Mouse (Mus musculus): ENCODE measurements around the gene Rai1.
A peak's percentile ranks its signal among the peaks of the same experiment; 100 is the strongest.

Gene Rai1

GRCm38 (mm10) chr11:60120586-60121262 lies 15.9 kb downstream of the Rai1 start:
- no peak for ATAC-seq (ENCODE audit: insufficient number of reproducible peaks, low FRiP score, low TSS enrichment)

- no peak for ATAC-seq (ENCODE audit: insufficient number of reproducible peaks, low FRiP score, low TSS enrichment)
These were observed 17.8 kb downstream of the Rai1 start for GRCm38 (mm10) chr11:60122611-60123010.

GRCm38 (mm10) chr11:60127048-60127447 lies 22.2 kb downstream of the Rai1 start:
- no peak; the same call in 1 of the 2 replicates for ATAC-seq (ENCODE audit: insufficient number of reproducible peaks, low FRiP score, low TSS enrichment)

GRCm38 (mm10) chr11:60127863-60128512 lies 23.2 kb downstream of the Rai1 start:
- no peak for ATAC-seq (ENCODE audit: insufficient number of reproducible peaks, low FRiP score, low TSS enrichment)

GRCm38 (mm10) chr11:60130516-60130915 lies 25.7 kb downstream of the Rai1 start:
- ATAC-seq (ENCODE audit: insufficient number of reproducible peaks, low FRiP score, low TSS enrichment), result no peak

- ATAC-seq (ENCODE audit: insufficient number of reproducible peaks, low FRiP score, low TSS enrichment), result no peak
These were observed 27.2 kb downstream of the Rai1 start for GRCm38 (mm10) chr11:60132061-60132460.

GRCm38 (mm10) chr11:60136491-60136890 lies 31.7 kb downstream of the Rai1 start:
- ATAC-seq (ENCODE audit: insufficient number of reproducible peaks, low FRiP score, low TSS enrichment), result no peak

- no peak for ATAC-seq (ENCODE audit: insufficient number of reproducible peaks, low FRiP score, low TSS enrichment)
These were observed 32.4 kb downstream of the Rai1 start for GRCm38 (mm10) chr11:60137170-60137569.

- ATAC-seq (ENCODE audit: insufficient number of reproducible peaks, low FRiP score, low TSS enrichment), result peak; percentile 31; the same call in 1 of the 2 replicates
These were observed 34.4 kb downstream of the Rai1 start for GRCm38 (mm10) chr11:60139141-60139733.

GRCm38 (mm10) chr11:60139734-60140371 lies 35.0 kb downstream of the Rai1 start:
- ATAC-seq (ENCODE audit: insufficient number of reproducible peaks, low FRiP score, low TSS enrichment), result peak; percentile 61; the same call in 1 of the 2 replicates

- no peak for ATAC-seq (ENCODE audit: insufficient number of reproducible peaks, low FRiP score, low TSS enrichment)
These were observed 35.9 kb downstream of the Rai1 start for GRCm38 (mm10) chr11:60140586-60141284.

GRCm38 (mm10) chr11:60141285-60141608 lies 36.4 kb downstream of the Rai1 start:
- no peak for ATAC-seq (ENCODE audit: insufficient number of reproducible peaks, low FRiP score, low TSS enrichment)

GRCm38 (mm10) chr11:60143086-60143485 lies 38.3 kb downstream of the Rai1 start:
- ATAC-seq (ENCODE audit: insufficient number of reproducible peaks, low FRiP score, low TSS enrichment), result no peak

GRCm38 (mm10) chr11:60146170-60146569 lies 41.4 kb downstream of the Rai1 start:
- ATAC-seq (ENCODE audit: insufficient number of reproducible peaks, low FRiP score, low TSS enrichment), result no peak

- no peak for ATAC-seq (ENCODE audit: insufficient number of reproducible peaks, low FRiP score, low TSS enrichment)
These were observed 43.8 kb downstream of the Rai1 start for GRCm38 (mm10) chr11:60148591-60148990.

- ATAC-seq (ENCODE audit: insufficient number of reproducible peaks, low FRiP score, low TSS enrichment), result no peak
These were observed 44.3 kb downstream of the Rai1 start for GRCm38 (mm10) chr11:60149086-60149485.

- no peak for ATAC-seq (ENCODE audit: insufficient number of reproducible peaks, low FRiP score, low TSS enrichment)
These were observed 45.9 kb downstream of the Rai1 start for GRCm38 (mm10) chr11:60150677-60151076.

- ATAC-seq (ENCODE audit: insufficient number of reproducible peaks, low FRiP score, low TSS enrichment), result no peak
These were observed 47.5 kb downstream of the Rai1 start for GRCm38 (mm10) chr11:60152339-60152738.

- no peak for ATAC-seq (ENCODE audit: insufficient number of reproducible peaks, low FRiP score, low TSS enrichment)
These were observed 49.1 kb downstream of the Rai1 start for GRCm38 (mm10) chr11:60153936-60154335.

- no peak for ATAC-seq (ENCODE audit: insufficient number of reproducible peaks, low FRiP score, low TSS enrichment)
These were observed 50.9 kb downstream of the Rai1 start for GRCm38 (mm10) chr11:60155690-60156089.

GRCm38 (mm10) chr11:60158271-60158670 lies 53.5 kb downstream of the Rai1 start:
- ATAC-seq (ENCODE audit: insufficient number of reproducible peaks, low FRiP score, low TSS enrichment), result no peak

All from cerebellum, adult (tissue).